ENCODE assay signal across 7 mouse cellular contexts in genomic region chr16:20301770-20302649, GRCm38 (mm10). TPM values are rescaled to one million over a fixed set of nuclear protein-coding genes. Genes with fewer than 3 reads are reported as not detected.
DNase-seq lines count a peak whose midpoint lies in the region; ATAC-seq and TF ChIP-seq lines count a peak whose summit lies in the region.

Gene Parl, minus strand, starts transcription at chr16:20302387.

- peak within 1 kb of the TSS; percentile 61 for H3K4me2 ChIP-seq in embryonic facial prominence, embryonic 12.5 days (replicated peaks)
- H3K4me2 ChIP-seq in limb, embryonic 12.5 days = peak within 1 kb of the TSS; percentile 62
- peak within 1 kb of the TSS; percentile 73 for H3K4me2 ChIP-seq in midbrain, embryonic 15.5 days

- peak; percentile 22; the same call in 1 of the 2 replicates for TF ChIP-seq POLR2A in spleen, adult 2 months (IDR thresholded peaks at IDR 0.05; ENCODE audit: low read depth, low read length)

- peak within 1 kb of the TSS; percentile 81 for H3K9ac ChIP-seq in embryonic facial prominence, embryonic 12.5 days
- H3K9ac ChIP-seq in limb, embryonic 12.5 days (replicated peaks) = peak within 1 kb of the TSS; percentile 73
- H3K9ac ChIP-seq in midbrain, embryonic 15.5 days = peak within 1 kb of the TSS; percentile 77

- H3K4me1 ChIP-seq in embryonic facial prominence, embryonic 12.5 days = peaks cover 16% of the 10 kb centered on the region
- peaks cover 14% of the 10 kb centered on the region for H3K4me1 ChIP-seq in limb, embryonic 12.5 days (replicated peaks)
- H3K4me1 ChIP-seq in midbrain, embryonic 15.5 days = peaks cover 20% of the 10 kb centered on the region
- H3K4me1 ChIP-seq in spleen, adult 2 months (ENCODE audit: control insufficient read depth, insufficient read depth, insufficient read length) = peaks cover 8% of the 10 kb centered on the region; the same call in 1 of the 2 replicates

- no peaks in the 10 kb centered on the region for H3K27me3 ChIP-seq in embryonic facial prominence, embryonic 12.5 days
- H3K27me3 ChIP-seq in limb, embryonic 12.5 days = no peaks in the 10 kb centered on the region
- no peaks in the 10 kb centered on the region for H3K27me3 ChIP-seq in midbrain, embryonic 15.5 days (replicated peaks)
- no peaks in the 10 kb centered on the region for H3K27me3 ChIP-seq in spleen, adult 2 months (ENCODE audit: control insufficient read depth, insufficient read depth, low read length)

- peak; percentile 79 for ATAC-seq in embryonic facial prominence, embryonic 12.5 days (ENCODE audit: insufficient number of reproducible peaks, insufficient read depth, low FRiP score, low TSS enrichment)
- ATAC-seq in limb, embryonic 12.5 days (ENCODE audit: insufficient number of reproducible peaks, insufficient read depth, low FRiP score, low TSS enrichment, low read depth) = peak; percentile 78
- ATAC-seq in midbrain, embryonic 15.5 days (replicated peaks) = peak; percentile 95

- peak within 1 kb of the TSS; percentile 50; the same call in 1 of the 2 replicates for H3K27ac ChIP-seq in embryonic facial prominence, embryonic 12.5 days
- peak within 1 kb of the TSS; percentile 67 for H3K27ac ChIP-seq in limb, embryonic 12.5 days
- peak within 1 kb of the TSS; percentile 72 for H3K27ac ChIP-seq in midbrain, embryonic 15.5 days
- peak within 1 kb of the TSS; percentile 68 for H3K27ac ChIP-seq in spleen, adult 2 months (ENCODE audit: insufficient read depth, low read length)

- under 1% methylated on average over 48 of the region's 52 CpGs for WGBS in embryonic facial prominence, embryonic 12.5 days
- WGBS in limb, embryonic 12.5 days = under 1% methylated on average over 52 of the region's 52 CpGs
- under 1% methylated on average over 52 of the region's 52 CpGs for WGBS in midbrain, embryonic 15.5 days
- under 1% methylated on average over 52 of the region's 52 CpGs for WGBS in spleen, adult 2 months

- DNase-seq in adrenal gland, postnatal 25 days = peak; percentile 82
- peak; percentile 97 for DNase-seq in heart, adult 11 months
- DNase-seq in kidney, adult 18-20 months = peak; percentile 86
- DNase-seq in spleen, adult 2 months (ENCODE audit: low read depth in 1 of 2, low spot score in 2 of 2) = peak; percentile 70 to 88

- H3K4me3 ChIP-seq in embryonic facial prominence, embryonic 12.5 days = peak within 1 kb of the TSS; percentile 87
- peak within 1 kb of the TSS; percentile 86 for H3K4me3 ChIP-seq in limb, embryonic 12.5 days (replicated peaks)
- peak within 1 kb of the TSS; percentile 92 for H3K4me3 ChIP-seq in midbrain, embryonic 15.5 days
- peak within 1 kb of the TSS; percentile 95 for H3K4me3 ChIP-seq in spleen, adult 2 months (ENCODE audit: extremely low read depth, insufficient read depth, insufficient read length)

- peak; percentile 91 for TF ChIP-seq CTCF in spleen, adult 2 months (IDR thresholded peaks at IDR 0.05; ENCODE audit: extremely low read depth, insufficient read depth, insufficient read length, insufficient replicate concordance)

- peaks cover 5% of the 10 kb centered on the region for H3K36me3 ChIP-seq in embryonic facial prominence, embryonic 12.5 days
- peaks cover 20% of the 10 kb centered on the region for H3K36me3 ChIP-seq in limb, embryonic 12.5 days
- peaks cover 5% of the 10 kb centered on the region for H3K36me3 ChIP-seq in midbrain, embryonic 15.5 days (replicated peaks)
- peaks cover 4% of the 10 kb centered on the region; the same call in 1 of the 2 replicates for H3K36me3 ChIP-seq in spleen, adult 2 months (ENCODE audit: control insufficient read depth, insufficient read depth, low read length)

- no peaks in the 10 kb centered on the region for H3K9me3 ChIP-seq in embryonic facial prominence, embryonic 12.5 days
- no peaks in the 10 kb centered on the region for H3K9me3 ChIP-seq in limb, embryonic 12.5 days
- H3K9me3 ChIP-seq in midbrain, embryonic 15.5 days = no peaks in the 10 kb centered on the region

RNA-seq across cellular contexts. Expression of gene Parl, which starts in this region (rescaled TPM):
- 87.6 and 125 TPM in 2 replicates for total RNA-seq in adrenal gland, postnatal 25 days (2021)
- 89.8 and 95.2 TPM in 2 replicates for polyA plus RNA-seq in embryonic facial prominence, embryonic 12.5 days (2016; fragmentation: Nextera tagmentation; extraction: Ambion mirVana)
- 104 and 105 TPM in 2 replicates for polyA plus RNA-seq in limb, embryonic 12.5 days (2016; fragmentation: Nextera tagmentation; extraction: Ambion mirVana)
- polyA plus RNA-seq in midbrain, embryonic 15.5 days (2015; fragmentation: Nextera tagmentation; extraction: Ambion mirVana) = 66.0 and 66.9 TPM in 2 replicates
- polyA plus RNA-seq in spleen, adult 2 months (2012; rRNA removed) = 23.8 and 33.1 TPM in 2 replicates

Comparison
In these comparisons a context has a peak if more than half of its experiments do, and no peak if none do; other contexts are left out.
1. Peak in every context shown above with its lines: DNase-seq, ATAC-seq, H3K4me3 ChIP-seq and H3K27ac ChIP-seq.